Comparison of ENCODE assay signal across 8 mouse cellular contexts in genomic region chr7:75456152-75456888, GRCm38 (mm10). TPM values are rescaled to one million over a fixed set of nuclear protein-coding genes. Genes with fewer than 3 reads are reported as not detected.
A peak's percentile ranks its signal among the peaks of the same experiment; 100 is the strongest.
DNase-seq lines count a peak whose midpoint lies in the region; ATAC-seq and TF ChIP-seq lines count a peak whose summit lies in the region.

No protein-coding gene starts in this region.

- no peaks in the 10 kb centered on the region for H3K27me3 ChIP-seq in ES-Bruce4 (ENCODE audit: control insufficient read depth, insufficient read depth, low read length, poor library complexity, severe bottlenecking)
- H3K27me3 ChIP-seq in forebrain, embryonic 15.5 days: no peaks in the 10 kb centered on the region
- H3K27me3 ChIP-seq in liver, embryonic 16.5 days (ENCODE audit: control insufficient read depth, insufficient read depth, low read depth, low read length): peaks cover 9% of the 10 kb centered on the region
- no peaks in the 10 kb centered on the region for H3K27me3 ChIP-seq in stomach, embryonic 15.5 days (replicated peaks)

- peak overlapping the region; percentile 80 for H3K4me3 ChIP-seq in gastrocnemius, adult 2 months
- H3K4me3 ChIP-seq in ES-Bruce4 (ENCODE audit: low read depth, low read length): peak overlapping the region; percentile 85
- peak overlapping the region; percentile 71 for H3K4me3 ChIP-seq in forebrain, embryonic 15.5 days
- H3K4me3 ChIP-seq in liver, embryonic 16.5 days (ENCODE audit: low read depth, low read length): peak overlapping the region; percentile 78
- H3K4me3 ChIP-seq in stomach, embryonic 15.5 days (replicated peaks): peak overlapping the region; percentile 91

- H3K9me3 ChIP-seq in ES-Bruce4 (replicated peaks; ENCODE audit: control insufficient read depth, insufficient read depth, low read length, poor library complexity, severe bottlenecking): no peaks in the 10 kb centered on the region
- H3K9me3 ChIP-seq in forebrain, embryonic 15.5 days: no peaks in the 10 kb centered on the region
- no peaks in the 10 kb centered on the region for H3K9me3 ChIP-seq in liver, embryonic 16.5 days (replicated peaks; ENCODE audit: control insufficient read depth, low read length)
- no peaks in the 10 kb centered on the region for H3K9me3 ChIP-seq in stomach, embryonic 15.5 days

- intact Hi-C loops in gastrocnemius, adult 2 months (cut with DNase I): loop anchor here (5.0 kb wide), 1 partner anchor 96 kb away; no protein-coding TSS in a partner anchor

- WGBS in forebrain, embryonic 15.5 days: 2% methylated on average over 25 of the region's 25 CpGs
- WGBS in liver, embryonic 16.5 days (ENCODE audit: insufficient replicate concordance): 7% methylated on average over 25 of the region's 25 CpGs
- 2% methylated on average over 25 of the region's 25 CpGs for WGBS in stomach, embryonic 15.5 days

- H3K27ac ChIP-seq in gastrocnemius, adult 2 months: peak overlapping the region; percentile 96
- H3K27ac ChIP-seq in ES-Bruce4 (ENCODE audit: insufficient read depth, low read length): no peak overlapping the region
- H3K27ac ChIP-seq in forebrain, embryonic 15.5 days (replicated peaks): peak overlapping the region; percentile 91
- H3K27ac ChIP-seq in liver, embryonic 16.5 days (ENCODE audit: low read length): peak overlapping the region; percentile 85
- H3K27ac ChIP-seq in stomach, embryonic 15.5 days: peak overlapping the region; percentile 99

- H3K4me2 ChIP-seq in forebrain, embryonic 15.5 days (replicated peaks): peak overlapping the region; percentile 71
- peak overlapping the region; percentile 75 for H3K4me2 ChIP-seq in liver, embryonic 16.5 days (ENCODE audit: low read depth, low read length)
- H3K4me2 ChIP-seq in stomach, embryonic 15.5 days: peak overlapping the region; percentile 58

- no peak for TF ChIP-seq EP300 in ES-Bruce4 (IDR thresholded peaks at IDR 0.05; ENCODE audit: insufficient read depth, low read depth, low read length)

- peak overlapping the region; percentile 86 for H3K9ac ChIP-seq in ES-Bruce4 (ENCODE audit: low read depth, poor library complexity, severe bottlenecking)
- H3K9ac ChIP-seq in forebrain, embryonic 15.5 days (replicated peaks): peak overlapping the region; percentile 71
- H3K9ac ChIP-seq in liver, embryonic 16.5 days (ENCODE audit: low read depth, low read length): peak overlapping the region; percentile 77
- H3K9ac ChIP-seq in stomach, embryonic 15.5 days: peak overlapping the region; percentile 71

- no peaks in the 10 kb centered on the region for H3K4me1 ChIP-seq in ES-Bruce4 (ENCODE audit: control insufficient read depth, insufficient read depth, low read length)
- 0 out of 2 replicates have a peak, but pooled peaks cover 11% of the 10 kb centered on the region for H3K4me1 ChIP-seq in forebrain, embryonic 15.5 days
- H3K4me1 ChIP-seq in liver, embryonic 16.5 days (ENCODE audit: control insufficient read depth, low read depth, low read length): peaks cover 2% of the 10 kb centered on the region
- peaks cover 13% of the 10 kb centered on the region; the same call in 1 of the 2 replicates for H3K4me1 ChIP-seq in stomach, embryonic 15.5 days

- H3K36me3 ChIP-seq in ES-Bruce4 (ENCODE audit: control insufficient read depth, insufficient read depth, low read length, poor library complexity, severe bottlenecking): no peaks in the 10 kb centered on the region
- H3K36me3 ChIP-seq in forebrain, embryonic 15.5 days: no peaks in the 10 kb centered on the region
- no peaks in the 10 kb centered on the region for H3K36me3 ChIP-seq in liver, embryonic 16.5 days (ENCODE audit: control insufficient read depth, insufficient read depth)
- no peaks in the 10 kb centered on the region for H3K36me3 ChIP-seq in stomach, embryonic 15.5 days

- DNase-seq in gastrocnemius, adult 2 months: no peak
- no peak for DNase-seq in gastrocnemius, postnatal 25 days
- no peak for DNase-seq in thymus, postnatal 25 days
- DNase-seq in thymus, postnatal 10 days (ENCODE audit: low spot score in 2 of 2): no peak

- ATAC-seq in forebrain, embryonic 15.5 days (replicated peaks): no peak
- no peak for ATAC-seq in liver, embryonic 16.5 days (ENCODE audit: low read depth)
- no peak for ATAC-seq in stomach, embryonic 15.5 days (ENCODE audit: insufficient read depth, low FRiP score, low read depth)

- TF ChIP-seq CTCF in gastrocnemius, adult 2 months (IDR thresholded peaks at IDR 0.05): no peak
- TF ChIP-seq CTCF in ES-Bruce4 (IDR thresholded peaks at IDR 0.05; ENCODE audit: low read depth, low read length): no peak

- no peak for TF ChIP-seq POLR2A in ES-Bruce4 (IDR thresholded peaks at IDR 0.05; ENCODE audit: insufficient read depth, low read length)

RNA-seq across cellular contexts. Expression of gene Akap13, which starts 1.0 kb away (rescaled TPM):
- total RNA-seq in gastrocnemius, adult 2 months (2021): 10 to 100 TPM; 53.2 to 75.9 TPM
- total RNA-seq in gastrocnemius, postnatal 25 days (2021): 10 to 100 TPM; 51.5 to 63.2 TPM
- polyA plus RNA-seq in ES-Bruce4 (2011; ENCODE audit: insufficient read depth, insufficient read length, low read depth, missing spikeins): 18.7 and 27.4 TPM in 2 replicates
- 13.3 and 13.6 TPM in 2 replicates for polyA plus RNA-seq in forebrain, embryonic 15.5 days (2015; fragmentation: Nextera tagmentation; extraction: Ambion mirVana)
- 36.9 and 41.0 TPM in 2 replicates for polyA plus RNA-seq in liver, embryonic 16.5 days (2015; fragmentation: Nextera tagmentation; extraction: Ambion mirVana)
- polyA plus RNA-seq in stomach, embryonic 15.5 days (2015; fragmentation: Nextera tagmentation; extraction: Ambion mirVana): 36.8 and 38.6 TPM in 2 replicates
